Comparison of ENCODE assay signal across 17 mouse cellular contexts in genomic region chr14:52005616-52006015, GRCm38 (mm10). TPM values are rescaled to one million over a fixed set of nuclear protein-coding genes. Genes with fewer than 3 reads are reported as not detected.
DNase-seq lines count a peak whose midpoint lies in the region; ATAC-seq and TF ChIP-seq lines count a peak whose summit lies in the region.
"Had no signal": no experiment of that assay in that cellular context is flagged by ENCODE, and none has a peak within 500 bp of the region (broad histone marks: within the 10 kb centered on the region; RNA-seq: fewer than 3 reads in every experiment).

No protein-coding gene starts in this region.

- WGBS in heart, embryonic 11.5 days (ENCODE audit: insufficient replicate concordance): 52% methylated on average over 6 of the region's 6 CpGs
- 69% methylated on average over 6 of the region's 6 CpGs for WGBS in hindbrain, postnatal 0 days
- 83% methylated on average over 6 of the region's 6 CpGs for WGBS in hindbrain, embryonic 14.5 days
- 65% methylated on average over 6 of the region's 6 CpGs for WGBS in forebrain, embryonic 16.5 days
- WGBS in midbrain, embryonic 16.5 days: 73% methylated on average over 6 of the region's 6 CpGs

- H3K27ac ChIP-seq in heart, embryonic 11.5 days (ENCODE audit: low read depth, low read length): peak overlapping the region; percentile 36; the same call in 1 of the 2 replicates
- H3K27ac ChIP-seq in hindbrain, postnatal 0 days: peak overlapping the region; percentile 81; the same call in 1 of the 2 replicates
- no peak overlapping the region for H3K27ac ChIP-seq in hindbrain, embryonic 14.5 days
- H3K27ac ChIP-seq in forebrain, embryonic 16.5 days (ENCODE audit: low read length): peak overlapping the region; percentile 16; the same call in 1 of the 2 replicates
- peak overlapping the region; percentile 23; the same call in 1 of the 2 replicates for H3K27ac ChIP-seq in midbrain, embryonic 16.5 days (ENCODE audit: low read length)
- H3K27ac ChIP-seq: kidney, postnatal 0 days; limb, embryonic 13.5 days had no signal

- TF ChIP-seq CTCF in hindbrain, postnatal 0 days (IDR thresholded peaks at IDR 0.05; ENCODE audit: low read depth): no peak

- no peak for DNase-seq in heart, adult 11 months
- no peak for DNase-seq in hindbrain, postnatal 0 days (ENCODE audit: low spot score)
- DNase-seq in hindbrain, embryonic 14.5 days (ENCODE audit: low spot score): no peak
- no peak for DNase-seq in right cerebral cortex, postnatal 14 days
- DNase-seq: adrenal gland, postnatal 36 days; lung, adult 2 months had no signal

- H3K27me3 ChIP-seq in heart, embryonic 11.5 days (ENCODE audit: control insufficient read depth, insufficient read depth, low read length): no peaks in the 10 kb centered on the region
- no peaks in the 10 kb centered on the region for H3K27me3 ChIP-seq in hindbrain, postnatal 0 days (ENCODE audit: insufficient read depth, low read length)
- H3K27me3 ChIP-seq in hindbrain, embryonic 14.5 days (ENCODE audit: control insufficient read depth, insufficient read depth, low read length): no peaks in the 10 kb centered on the region
- H3K27me3 ChIP-seq in forebrain, embryonic 16.5 days (replicated peaks; ENCODE audit: control insufficient read depth, insufficient read depth, low read length): no peaks in the 10 kb centered on the region
- H3K27me3 ChIP-seq in midbrain, embryonic 16.5 days (ENCODE audit: control insufficient read depth, insufficient read depth, low read depth, low read length): no peaks in the 10 kb centered on the region
- H3K27me3 ChIP-seq: limb, embryonic 13.5 days; neural tube, embryonic 15.5 days had no signal

- H3K9me3 ChIP-seq in heart, embryonic 11.5 days (replicated peaks; ENCODE audit: control insufficient read depth, low read length): no peaks in the 10 kb centered on the region
- no peaks in the 10 kb centered on the region for H3K9me3 ChIP-seq in hindbrain, postnatal 0 days (ENCODE audit: low read length)
- H3K9me3 ChIP-seq in hindbrain, embryonic 14.5 days (ENCODE audit: control insufficient read depth, low read length): no peaks in the 10 kb centered on the region
- no peaks in the 10 kb centered on the region for H3K9me3 ChIP-seq in forebrain, embryonic 16.5 days (ENCODE audit: control insufficient read depth, low read length)
- H3K9me3 ChIP-seq in midbrain, embryonic 16.5 days (replicated peaks; ENCODE audit: control insufficient read depth, low read length, poor library complexity, severe bottlenecking): no peaks in the 10 kb centered on the region
- H3K9me3 ChIP-seq: limb, embryonic 13.5 days; neural tube, embryonic 15.5 days had no signal

- H3K9ac ChIP-seq in heart, embryonic 11.5 days (ENCODE audit: low read depth, low read length): no peak overlapping the region
- H3K9ac ChIP-seq in hindbrain, postnatal 0 days (replicated peaks; ENCODE audit: low read length): no peak overlapping the region
- H3K9ac ChIP-seq in hindbrain, embryonic 14.5 days: no peak overlapping the region
- no peak overlapping the region for H3K9ac ChIP-seq in forebrain, embryonic 16.5 days (replicated peaks; ENCODE audit: low read depth, low read length)
- H3K9ac ChIP-seq in midbrain, embryonic 16.5 days (ENCODE audit: low read depth, low read length): no peak overlapping the region
- H3K9ac ChIP-seq: limb, embryonic 13.5 days; neural tube, embryonic 15.5 days had no signal

- peaks cover 39% of the 10 kb centered on the region for H3K4me1 ChIP-seq in heart, embryonic 11.5 days (ENCODE audit: control insufficient read depth, insufficient read depth, low read length)
- peaks cover 24% of the 10 kb centered on the region for H3K4me1 ChIP-seq in hindbrain, postnatal 0 days (ENCODE audit: insufficient read depth, low read length)
- H3K4me1 ChIP-seq in hindbrain, embryonic 14.5 days (replicated peaks; ENCODE audit: control insufficient read depth, insufficient read depth, low read length): peaks cover 45% of the 10 kb centered on the region
- peaks cover 52% of the 10 kb centered on the region for H3K4me1 ChIP-seq in forebrain, embryonic 16.5 days (replicated peaks; ENCODE audit: control insufficient read depth, insufficient read depth, low read length)
- peaks cover 54% of the 10 kb centered on the region for H3K4me1 ChIP-seq in midbrain, embryonic 16.5 days (ENCODE audit: control insufficient read depth, insufficient read depth, low read length)

- H3K4me3 ChIP-seq in heart, embryonic 11.5 days (ENCODE audit: low read depth, low read length): no peak overlapping the region
- no peak overlapping the region for H3K4me3 ChIP-seq in hindbrain, postnatal 0 days (ENCODE audit: low read length)
- no peak overlapping the region for H3K4me3 ChIP-seq in hindbrain, embryonic 14.5 days (replicated peaks; ENCODE audit: low read length)
- no peak overlapping the region for H3K4me3 ChIP-seq in forebrain, embryonic 16.5 days (replicated peaks; ENCODE audit: low read length)
- no peak overlapping the region for H3K4me3 ChIP-seq in midbrain, embryonic 16.5 days (ENCODE audit: low read depth, low read length)
- H3K4me3 ChIP-seq: limb, embryonic 13.5 days; neural tube, embryonic 15.5 days had no signal

- H3K4me2 ChIP-seq in heart, embryonic 11.5 days: no peak overlapping the region
- no peak overlapping the region for H3K4me2 ChIP-seq in hindbrain, postnatal 0 days (ENCODE audit: low read depth, low read length)
- no peak overlapping the region for H3K4me2 ChIP-seq in hindbrain, embryonic 14.5 days (replicated peaks)
- H3K4me2 ChIP-seq in forebrain, embryonic 16.5 days (ENCODE audit: low read length): no peak overlapping the region
- H3K4me2 ChIP-seq in midbrain, embryonic 16.5 days (ENCODE audit: low read length): no peak overlapping the region
- H3K4me2 ChIP-seq: limb, embryonic 13.5 days had no signal

- H3K36me3 ChIP-seq in heart, embryonic 11.5 days (ENCODE audit: control insufficient read depth, insufficient read depth, low read length): peaks cover 40% of the 10 kb centered on the region
- H3K36me3 ChIP-seq in hindbrain, postnatal 0 days (ENCODE audit: insufficient read depth, low read length): peaks cover 43% of the 10 kb centered on the region
- peaks cover 71% of the 10 kb centered on the region for H3K36me3 ChIP-seq in hindbrain, embryonic 14.5 days (replicated peaks; ENCODE audit: control insufficient read depth, insufficient read depth)
- H3K36me3 ChIP-seq in forebrain, embryonic 16.5 days (ENCODE audit: control insufficient read depth, insufficient read depth): peaks cover 27% of the 10 kb centered on the region; the same call in 1 of the 2 replicates
- peaks cover 26% of the 10 kb centered on the region for H3K36me3 ChIP-seq in midbrain, embryonic 16.5 days (ENCODE audit: control insufficient read depth, insufficient read depth, low read length)

- ATAC-seq in heart, embryonic 11.5 days (replicated peaks; ENCODE audit: insufficient number of reproducible peaks, low FRiP score, low TSS enrichment): no peak
- no peak for ATAC-seq in hindbrain, postnatal 0 days
- ATAC-seq in hindbrain, embryonic 14.5 days (ENCODE audit: low FRiP score): no peak
- no peak for ATAC-seq in forebrain, embryonic 16.5 days
- ATAC-seq in midbrain, embryonic 16.5 days: no peak
- ATAC-seq: activated CD4-positive, CD25-positive, alpha-beta regulatory T cell, adult 4 months had no signal

RNA-seq across cellular contexts. Expression of gene Tmem253, which starts 9.8 kb away (rescaled TPM):
- 0.48 and 1.0 TPM in 2 replicates for polyA plus RNA-seq in heart, embryonic 11.5 days (2014; fragmentation: Nextera tagmentation; extraction: Ambion mirVana)
- not detected in 2 replicates for total RNA-seq in hindbrain, postnatal 0 days (2014; rRNA removed)
- polyA plus RNA-seq in hindbrain, postnatal 0 days (2015; fragmentation: Nextera tagmentation; extraction: Ambion mirVana): 0.51 and 0.53 TPM in 2 replicates
- polyA plus RNA-seq in hindbrain, embryonic 14.5 days (2014; fragmentation: Nextera tagmentation; extraction: Ambion mirVana): 0.29 and 0.37 TPM in 2 replicates
- 0.67 and 0.81 TPM in 2 replicates for polyA plus RNA-seq in forebrain, embryonic 16.5 days (2015; fragmentation: Nextera tagmentation; extraction: Ambion mirVana)
- 0.16 and 1.0 TPM in 2 replicates for polyA plus RNA-seq in midbrain, embryonic 16.5 days (2015; fragmentation: Nextera tagmentation; extraction: Ambion mirVana)

RNA-seq across cellular contexts. Expression of gene Zfp219, which starts 14.9 kb away (rescaled TPM):
- 22.0 and 22.8 TPM in 2 replicates for polyA plus RNA-seq in heart, embryonic 11.5 days (2014; fragmentation: Nextera tagmentation; extraction: Ambion mirVana)
- 91.7 and 98.7 TPM in 2 replicates for total RNA-seq in hindbrain, postnatal 0 days (2014; rRNA removed)
- polyA plus RNA-seq in hindbrain, postnatal 0 days (2015; fragmentation: Nextera tagmentation; extraction: Ambion mirVana): 25.8 and 31.0 TPM in 2 replicates
- 26.4 and 28.7 TPM in 2 replicates for polyA plus RNA-seq in hindbrain, embryonic 14.5 days (2014; fragmentation: Nextera tagmentation; extraction: Ambion mirVana)
- polyA plus RNA-seq in forebrain, embryonic 16.5 days (2015; fragmentation: Nextera tagmentation; extraction: Ambion mirVana): 28.6 and 32.2 TPM in 2 replicates
- 30.3 and 33.6 TPM in 2 replicates for polyA plus RNA-seq in midbrain, embryonic 16.5 days (2015; fragmentation: Nextera tagmentation; extraction: Ambion mirVana)

RNA-seq across cellular contexts. Expression of gene Arhgef40, which starts 21.1 kb away (rescaled TPM):
- 57.5 and 58.3 TPM in 2 replicates for polyA plus RNA-seq in heart, embryonic 11.5 days (2014; fragmentation: Nextera tagmentation; extraction: Ambion mirVana)
- total RNA-seq in hindbrain, postnatal 0 days (2014; rRNA removed): 113 and 124 TPM in 2 replicates
- 56.4 and 61.8 TPM in 2 replicates for polyA plus RNA-seq in hindbrain, postnatal 0 days (2015; fragmentation: Nextera tagmentation; extraction: Ambion mirVana)
- polyA plus RNA-seq in hindbrain, embryonic 14.5 days (2014; fragmentation: Nextera tagmentation; extraction: Ambion mirVana): 67.2 and 68.8 TPM in 2 replicates
- polyA plus RNA-seq in forebrain, embryonic 16.5 days (2015; fragmentation: Nextera tagmentation; extraction: Ambion mirVana): 58.5 and 70.4 TPM in 2 replicates
- polyA plus RNA-seq in midbrain, embryonic 16.5 days (2015; fragmentation: Nextera tagmentation; extraction: Ambion mirVana): 78.0 and 79.7 TPM in 2 replicates
- polyA plus RNA-seq: activated CD4-positive, CD25-positive, alpha-beta regulatory T cell, adult 4 months had no signal

RNA-seq across cellular contexts. Expression of gene Olfr221, which starts 36.6 kb away (rescaled TPM):
- not detected in 2 replicates for polyA plus RNA-seq in heart, embryonic 11.5 days (2014; fragmentation: Nextera tagmentation; extraction: Ambion mirVana)
- total RNA-seq in hindbrain, postnatal 0 days (2014; rRNA removed): not detected in 2 replicates
- polyA plus RNA-seq in hindbrain, postnatal 0 days (2015; fragmentation: Nextera tagmentation; extraction: Ambion mirVana): not detected in 2 replicates
- not detected in 2 replicates for polyA plus RNA-seq in hindbrain, embryonic 14.5 days (2014; fragmentation: Nextera tagmentation; extraction: Ambion mirVana)
- polyA plus RNA-seq in forebrain, embryonic 16.5 days (2015; fragmentation: Nextera tagmentation; extraction: Ambion mirVana): not detected in 2 replicates
- not detected in 2 replicates for polyA plus RNA-seq in midbrain, embryonic 16.5 days (2015; fragmentation: Nextera tagmentation; extraction: Ambion mirVana)
- total RNA-seq: adrenal gland, postnatal 36 days; gastrocnemius, postnatal 4 days; left cerebral cortex, adult 8-10 months had no signal
- polyA plus RNA-seq: activated CD4-positive, CD25-positive, alpha-beta regulatory T cell, adult 4 months; kidney, postnatal 0 days; limb, embryonic 13.5 days; lung, adult 2 months; neural tube, embryonic 15.5 days; small intestine, adult 2 months; stomach, embryonic 14.5 days had no signal
